Mouse (Mus musculus): ENCODE results near the gene C8g. TPM values are rescaled to one million over a fixed set of nuclear protein-coding genes. Genes with fewer than 3 reads are reported as not detected.

The C8g gene
- total RNA-seq (2023), result 1 to 10 TPM in 1 of 2 experiments, not detected in 1; 1.0 TPM

GRCm38 (mm10) chr2:25501593-25502486, at the start of gene C8g:
Gene C8g (minus strand): TSS chr2:25501719.

GRCm38 (mm10) chr2:25546811-25547491, 45.4 kb upstream of the C8g start, which contains the start of gene Traf2:
Gene Traf2 (minus strand): TSS chr2:25546940.

GRCm38 (mm10) chr2:25500576-25501405, 728 bp downstream of the C8g start, which contains the start of gene Fbxw5:
Gene Fbxw5 (plus strand): TSS chr2:25500750.

DNA sequence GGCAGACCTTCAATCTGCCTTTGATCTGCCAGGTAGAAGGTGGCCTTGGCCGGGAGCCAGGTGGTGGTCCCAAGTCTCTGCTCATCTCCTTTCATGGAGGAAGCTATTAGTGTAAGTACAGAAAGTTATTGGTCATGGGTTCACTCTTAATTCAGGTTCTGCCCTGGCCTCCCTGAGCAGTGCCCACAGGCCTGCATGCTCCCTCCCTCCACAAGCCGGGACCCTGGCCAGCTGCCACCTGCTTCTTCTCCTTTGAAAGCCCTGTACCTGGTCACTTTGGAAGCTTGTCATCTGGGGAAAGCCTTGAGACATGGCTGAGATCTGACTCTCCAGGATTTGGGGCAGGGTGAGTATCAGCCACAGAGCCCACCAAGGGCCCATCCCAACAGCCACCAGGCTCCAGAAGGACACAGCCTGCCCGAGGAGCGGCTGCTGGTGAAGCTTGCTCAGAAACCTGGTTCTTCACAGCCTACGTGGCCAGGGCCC, 8.0 kb downstream of the C8g start, which contains the start of gene Lcn12:
Gene Lcn12 (minus strand): TSS at position 436 of the 486 bp plus-strand sequence.

GRCm38 (mm10) chr2:25469969-25470368, 31.6 kb downstream of the C8g start, which contains the start of gene Ptgds:
Gene Ptgds (minus strand): TSS chr2:25470046.

DNA sequence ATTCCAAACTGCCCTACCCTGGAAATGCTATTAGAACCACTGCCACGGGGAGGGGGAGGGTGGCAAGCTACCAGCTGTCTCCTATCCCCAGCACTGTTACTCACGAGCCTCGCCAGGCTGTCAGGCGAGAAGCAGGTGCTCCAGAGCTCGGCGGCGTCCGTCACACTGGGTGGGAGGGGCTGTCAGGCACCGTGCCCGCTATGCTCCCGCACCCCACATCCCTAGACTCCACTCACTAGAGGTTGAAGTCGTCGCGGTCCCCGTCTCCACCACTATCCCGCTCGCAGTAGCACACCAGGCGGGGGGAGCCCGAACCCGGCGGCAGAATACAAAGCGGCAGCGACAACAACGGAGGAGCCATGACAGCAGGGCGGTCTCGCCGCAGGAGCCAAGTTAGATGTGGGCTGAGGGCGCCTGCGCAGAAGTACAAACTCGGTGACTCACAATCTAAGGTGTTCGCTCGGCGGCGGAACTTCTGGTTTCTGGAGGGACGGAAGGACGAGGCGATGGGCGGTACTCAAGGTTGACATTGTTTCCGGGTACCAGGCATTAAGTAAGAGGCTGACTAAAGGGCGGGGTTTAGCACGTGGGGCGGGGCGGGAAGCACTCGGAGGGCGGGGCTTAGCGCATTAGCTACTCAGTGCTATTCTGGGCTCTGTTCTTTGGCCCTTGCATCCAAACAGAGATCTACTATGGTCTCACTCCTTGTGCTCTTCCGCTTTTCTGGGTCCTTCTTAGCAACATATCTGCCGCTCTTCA, 40.8 kb downstream of the C8g start, which contains the start of gene Paxx:
Gene Paxx (minus strand): TSS at position 544 of the 759 bp plus-strand sequence.

DNA sequence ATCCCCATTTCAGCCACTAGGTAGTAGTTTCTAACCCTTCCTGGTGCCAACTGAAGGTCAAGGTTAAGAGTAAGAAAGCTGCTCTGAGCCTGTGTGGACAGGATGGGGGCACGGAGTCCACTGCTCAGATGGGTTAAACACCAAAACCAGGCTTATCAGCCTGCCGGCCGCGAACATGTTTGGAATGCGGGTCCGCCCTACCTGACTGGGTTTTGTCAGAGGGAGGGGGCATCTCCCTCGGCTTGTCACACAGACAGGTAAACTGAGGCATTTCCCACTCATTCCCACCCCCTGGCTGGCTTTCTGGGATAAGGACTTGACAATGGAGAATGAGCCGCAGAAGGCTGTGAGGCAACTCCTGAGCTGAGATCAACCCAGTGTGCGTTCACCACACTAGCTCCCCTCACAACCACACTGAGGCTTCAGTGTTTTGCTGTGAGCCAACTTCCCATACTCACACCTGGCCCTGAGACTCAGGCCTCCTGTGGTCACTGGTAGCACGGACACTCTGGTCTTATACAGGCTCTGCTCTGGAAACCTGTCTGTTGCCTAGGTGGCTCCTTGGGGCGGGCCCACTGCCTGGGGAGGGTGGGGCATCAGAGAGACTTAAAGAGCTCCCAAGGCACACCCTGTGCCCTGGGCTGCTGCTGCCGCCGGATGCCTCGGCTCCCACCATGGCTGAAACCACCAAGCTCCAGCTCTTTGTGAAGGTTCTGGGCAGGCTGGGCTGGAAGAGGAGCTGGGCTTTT, 45.1 kb downstream of the C8g start, which contains the start of gene Clic3:
Gene Clic3 (plus strand): TSS at position 634 of the 749 bp plus-strand sequence.

Other genes with a start within 250 kb of the C8g start
- 10 to 100 TPM; 14.0 to 21.2 TPM for gene Tmem203, start 246.3 kb downstream of the C8g start, total RNA-seq (2023)
- 10 to 100 TPM; 21.1 to 24.9 TPM for gene Tprn, start 239.1 kb downstream of the C8g start, total RNA-seq (2023)
- gene Ssna1, start 229.3 kb downstream of the C8g start, total RNA-seq (2023), result 10 to 100 TPM; 49.1 TPM
- gene Anapc2, start 229.2 kb downstream of the C8g start, total RNA-seq (2023), result 10 to 100 TPM; 83.4 to 88.1 TPM
- not detected for gene Tmem210, start 213.6 kb downstream of the C8g start, total RNA-seq (2023)
- gene Lrrc26, start 211.8 kb downstream of the C8g start, total RNA-seq (2023), result not detected
- gene Grin1, start 182.5 kb downstream of the C8g start, total RNA-seq (2023), result not detected
- 10 to 100 TPM; 33.9 to 41.6 TPM for gene Man1b1, start 169.4 kb downstream of the C8g start, total RNA-seq (2023)
- 10 to 100 TPM; 25.9 to 31.9 TPM for gene Dpp7, start 145.4 kb downstream of the C8g start, total RNA-seq (2023)
- gene Uap1l1, start 136.0 kb downstream of the C8g start, total RNA-seq (2023), result 10 to 100 TPM; 24.7 to 30.9 TPM
- not detected for gene Sapcd2, start 129.4 kb downstream of the C8g start, total RNA-seq (2023)
- not detected for gene Entpd2, start 105.8 kb downstream of the C8g start, total RNA-seq (2023)
- gene Npdc1, start 102.4 kb downstream of the C8g start, total RNA-seq (2023), result not detected
- 10 to 100 TPM; 15.6 to 17.3 TPM for gene Fut7, start 78.5 kb downstream of the C8g start, total RNA-seq (2023)
- 10 to 100 TPM; 35.3 to 36.1 TPM for gene Abca2, start 73.0 kb downstream of the C8g start, total RNA-seq (2023)
- not detected for gene Clic3, start 44.9 kb downstream of the C8g start, total RNA-seq (2023)
- gene Paxx, start 40.6 kb downstream of the C8g start, total RNA-seq (2023), result 10 to 100 TPM; 24.0 to 34.2 TPM
- not detected for gene Ptgds, start 31.7 kb downstream of the C8g start, total RNA-seq (2023)
- gene Lcn12, start 7.8 kb downstream of the C8g start, total RNA-seq (2023), result not detected
- gene Fbxw5, start 969 bp downstream of the C8g start, total RNA-seq (2023), result 10 to 100 TPM; 53.7 to 55.4 TPM
- 10 to 100 TPM; 26.9 to 27.7 TPM for gene Traf2, start 45.2 kb upstream of the C8g start, total RNA-seq (2023)
- 100 to 1,000 TPM; 117 to 141 TPM for gene Edf1, start 56.1 kb upstream of the C8g start, total RNA-seq (2023)
- 1 to 10 TPM; 1.4 to 1.7 TPM for gene Mamdc4, start 73.1 kb upstream of the C8g start, total RNA-seq (2023)
- gene Phpt1, start 73.5 kb upstream of the C8g start, total RNA-seq (2023), result 1 to 10 TPM; 6.0 to 7.4 TPM
- gene Ajm1, start 80.0 kb upstream of the C8g start, total RNA-seq (2023), result 1 to 10 TPM; 2.2 to 3.5 TPM
- gene Rabl6, start 106.8 kb upstream of the C8g start, total RNA-seq (2023), result 10 to 100 TPM; 72.6 to 82.4 TPM
- gene Ccdc183, start 116.0 kb upstream of the C8g start, total RNA-seq (2023), result not detected
- 10 to 100 TPM; 21.2 to 22.8 TPM for gene Tmem141, start 120.3 kb upstream of the C8g start, total RNA-seq (2023)
- 100 to 1,000 TPM; 205 to 232 TPM for gene Fcna, start 126.3 kb upstream of the C8g start, total RNA-seq (2023)
- gene Lcn8, start 151.4 kb upstream of the C8g start, total RNA-seq (2023), result not detected
- gene Lcn5, start 156.2 kb upstream of the C8g start, total RNA-seq (2023), result not detected
- gene Lcn6, start 175.1 kb upstream of the C8g start, total RNA-seq (2023), result not detected
- not detected for gene Lcn10, start 181.0 kb upstream of the C8g start, total RNA-seq (2023)
- not detected for gene Obp2a, start 198.3 kb upstream of the C8g start, total RNA-seq (2023)
- gene Bmyc, start 205.0 kb upstream of the C8g start, total RNA-seq (2023), result 10 to 100 TPM; 15.9 to 20.1 TPM
- gene Obp2b, start 235.3 kb upstream of the C8g start, total RNA-seq (2023), result not detected

Data from monocyte, adult 59 days (primary cell).